Mouse (Mus musculus): ENCODE results near the gene Six2. TPM values are rescaled to one million over a fixed set of nuclear protein-coding genes. Genes with fewer than 3 reads are reported as not detected.
A peak's percentile ranks its signal among the peaks of the same experiment; 100 is the strongest.

Gene Six2
- polyA plus RNA-seq, 1 experiment from 2014 or later, result 0.96 TPM

- H3K4me1 ChIP-seq (replicated peaks), result 0 out of 2 replicates have a peak, but pooled peaks cover 7% of the 10 kb centered on the region
- H3K27ac ChIP-seq (replicated peaks), result no peak overlapping the region
- ATAC-seq (ENCODE audit: low FRiP score, low read depth), result no peak
- H3K4me2 ChIP-seq, result no peak overlapping the region
- H3K9ac ChIP-seq, result no peak overlapping the region
- WGBS, result under 1% methylated on average over 19 of the region's 19 CpGs
- peaks cover 83% of the 10 kb centered on the region for H3K27me3 ChIP-seq
- H3K36me3 ChIP-seq, result no peaks in the 10 kb centered on the region
- no peaks in the 10 kb centered on the region for H3K9me3 ChIP-seq
- H3K4me3 ChIP-seq, result no peak overlapping the region
Measured at GRCm38 (mm10) chr17:85680851-85681550, 7.1 kb downstream of the Six2 start.

- H3K36me3 ChIP-seq, result no peaks in the 10 kb centered on the region
- H3K9me3 ChIP-seq, result no peaks in the 10 kb centered on the region
- H3K27me3 ChIP-seq, result peaks cover 81% of the 10 kb centered on the region
- peak overlapping the region; percentile 24; the same call in 1 of the 2 replicates for H3K4me2 ChIP-seq
- no peak overlapping the region for H3K4me3 ChIP-seq
- WGBS, result 3% methylated on average over 21 of the region's 21 CpGs
- no peak overlapping the region for H3K9ac ChIP-seq
- no peak for ATAC-seq (ENCODE audit: low FRiP score, low read depth)
- 0 out of 2 replicates have a peak, but pooled peaks cover 7% of the 10 kb centered on the region for H3K4me1 ChIP-seq (replicated peaks)
- H3K27ac ChIP-seq (replicated peaks), result no peak overlapping the region
Measured at GRCm38 (mm10) chr17:85680116-85680850, 7.8 kb downstream of the Six2 start.

GRCm38 (mm10) chr17:85679651-85680050, 8.4 kb downstream of the Six2 start:
- Histone ChIP-seq H3K9me3 (no peaks in the 10 kb centered on the region), H3K4me2 (peak overlapping the region; percentile 24; the same call in 1 of the 2 replicates), H3K9ac (no peak overlapping the region), H3K4me3 (no peak overlapping the region), H3K36me3 (no peaks in the 10 kb centered on the region), H3K27ac (replicated peaks) (no peak overlapping the region), H3K27me3 (peaks cover 81% of the 10 kb centered on the region), H3K4me1 (replicated peaks) (0 out of 2 replicates have a peak, but pooled peaks cover 7% of the 10 kb centered on the region)
- no peak for ATAC-seq (ENCODE audit: low FRiP score, low read depth)
- WGBS, result 2% methylated on average over 15 of the region's 15 CpGs

GRCm38 (mm10) chr17:85664618-85665320, 23.3 kb downstream of the Six2 start:
- Histone ChIP-seq H3K9me3 (no peaks in the 10 kb centered on the region), H3K4me1 (replicated peaks) (peaks cover 12% of the 10 kb centered on the region; the same call in 1 of the 2 replicates), H3K4me2 (peak overlapping the region; percentile 56), H3K9ac (no peak overlapping the region), H3K4me3 (peak overlapping the region; percentile 27), H3K36me3 (no peaks in the 10 kb centered on the region), H3K27me3 (peaks cover 42% of the 10 kb centered on the region), H3K27ac (replicated peaks) (no peak overlapping the region)
- peak; percentile 91 for ATAC-seq (ENCODE audit: low FRiP score, low read depth)
- WGBS, result 2% methylated on average over 20 of the region's 20 CpGs

GRCm38 (mm10) chr17:85664202-85664601, 23.9 kb downstream of the Six2 start:
- WGBS, result 20% methylated on average over 2 of the region's 2 CpGs
- Histone ChIP-seq H3K4me2 (peak overlapping the region; percentile 56), H3K36me3 (no peaks in the 10 kb centered on the region), H3K9ac (no peak overlapping the region), H3K4me1 (replicated peaks) (peaks cover 12% of the 10 kb centered on the region; the same call in 1 of the 2 replicates), H3K4me3 (no peak overlapping the region), H3K27ac (replicated peaks) (no peak overlapping the region), H3K9me3 (no peaks in the 10 kb centered on the region), H3K27me3 (peaks cover 42% of the 10 kb centered on the region)
- ATAC-seq (ENCODE audit: low FRiP score, low read depth), result 0 out of 2 replicates have a peak, but pooled peaks have one; percentile 48

- Histone ChIP-seq H3K9ac (no peak overlapping the region), H3K27me3 (peaks cover 46% of the 10 kb centered on the region), H3K9me3 (no peaks in the 10 kb centered on the region), H3K4me1 (replicated peaks) (peaks cover 12% of the 10 kb centered on the region; the same call in 1 of the 2 replicates), H3K4me3 (no peak overlapping the region), H3K36me3 (no peaks in the 10 kb centered on the region), H3K4me2 (no peak overlapping the region), H3K27ac (replicated peaks) (no peak overlapping the region)
- WGBS, result 68% methylated on average over 5 of the region's 5 CpGs
- no peak for ATAC-seq (ENCODE audit: low FRiP score, low read depth)
Measured at GRCm38 (mm10) chr17:85661521-85661920, 26.6 kb downstream of the Six2 start.

- WGBS, result 80% methylated on average over 1 of the region's 1 CpGs
- Histone ChIP-seq H3K4me3 (no peak overlapping the region), H3K4me1 (replicated peaks) (peaks cover 8% of the 10 kb centered on the region; the same call in 1 of the 2 replicates), H3K9ac (no peak overlapping the region), H3K27me3 (peaks cover 35% of the 10 kb centered on the region), H3K36me3 (no peaks in the 10 kb centered on the region), H3K27ac (replicated peaks) (no peak overlapping the region), H3K9me3 (no peaks in the 10 kb centered on the region), H3K4me2 (no peak overlapping the region)
- ATAC-seq (ENCODE audit: low FRiP score, low read depth), result no peak
Measured at GRCm38 (mm10) chr17:85660016-85660415, 28.1 kb downstream of the Six2 start.

- Histone ChIP-seq H3K4me1 (replicated peaks) (peaks cover 15% of the 10 kb centered on the region), H3K27me3 (peaks cover 57% of the 10 kb centered on the region), H3K36me3 (no peaks in the 10 kb centered on the region), H3K27ac (replicated peaks) (no peak overlapping the region), H3K4me3 (peak overlapping the region; percentile 36), H3K9ac (peak overlapping the region; percentile 32), H3K9me3 (no peaks in the 10 kb centered on the region), H3K4me2 (peak overlapping the region; percentile 75)
- 2% methylated on average over 36 of the region's 36 CpGs for WGBS
- peak; percentile 80 for ATAC-seq (ENCODE audit: low FRiP score, low read depth)
Measured at GRCm38 (mm10) chr17:85645718-85646665, 42.1 kb downstream of the Six2 start.

- peak; percentile 54; the same call in 1 of the 2 replicates for ATAC-seq (ENCODE audit: low FRiP score, low read depth)
- Histone ChIP-seq H3K27me3 (peaks cover 58% of the 10 kb centered on the region), H3K9me3 (no peaks in the 10 kb centered on the region), H3K27ac (replicated peaks) (no peak overlapping the region), H3K4me2 (peak overlapping the region; percentile 75), H3K36me3 (no peaks in the 10 kb centered on the region), H3K4me1 (replicated peaks) (peaks cover 15% of the 10 kb centered on the region), H3K4me3 (peak overlapping the region; percentile 36), H3K9ac (peak overlapping the region; percentile 32)
- WGBS, result 11% methylated on average over 9 of the region's 12 CpGs
Measured at GRCm38 (mm10) chr17:85645312-85645711, 42.8 kb downstream of the Six2 start.

- 74% methylated on average over 5 of the region's 6 CpGs for WGBS
- Histone ChIP-seq H3K4me3 (no peak overlapping the region), H3K4me1 (replicated peaks) (no peaks in the 10 kb centered on the region), H3K4me2 (no peak overlapping the region), H3K36me3 (no peaks in the 10 kb centered on the region), H3K27ac (replicated peaks) (no peak overlapping the region), H3K9me3 (no peaks in the 10 kb centered on the region), H3K9ac (no peak overlapping the region), H3K27me3 (peaks cover 55% of the 10 kb centered on the region)
- ATAC-seq (ENCODE audit: low FRiP score, low read depth), result no peak
Measured at GRCm38 (mm10) chr17:85637876-85638275, 50.2 kb downstream of the Six2 start.

All from hindbrain, embryonic 15.5 days (tissue).